ENCODE assay signal across 8 mouse cellular contexts in genomic region chr13:113615546-113615941, GRCm38 (mm10). TPM values are rescaled to one million over a fixed set of nuclear protein-coding genes. Genes with fewer than 3 reads are reported as not detected.
A peak's percentile ranks its signal among the peaks of the same experiment; 100 is the strongest.
DNase-seq lines count a peak whose midpoint lies in the region; ATAC-seq and TF ChIP-seq lines count a peak whose summit lies in the region.

No protein-coding gene starts in this region.

- H3K9me3 ChIP-seq in embryonic facial prominence, embryonic 10.5 days, result no peaks in the 10 kb centered on the region
- no peaks in the 10 kb centered on the region for H3K9me3 ChIP-seq in heart, postnatal 0 days (replicated peaks; ENCODE audit: control insufficient read depth, low read length)
- H3K9me3 ChIP-seq in liver, embryonic 12.5 days (replicated peaks), result no peaks in the 10 kb centered on the region
- H3K9me3 ChIP-seq in neural tube, embryonic 15.5 days (replicated peaks), result no peaks in the 10 kb centered on the region

- peak; percentile 14 for DNase-seq in thymus, adult 2 months
- no peak for DNase-seq in thymus, postnatal 10 days (ENCODE audit: low spot score in 2 of 2)
- peak; percentile 59 for DNase-seq in embryonic facial prominence, embryonic 10.5 days (ENCODE audit: low spot score)
- DNase-seq in heart, postnatal 0 days (ENCODE audit: low spot score), result peak; percentile 53
- DNase-seq in spleen, adult 12 weeks (ENCODE audit: low spot score), result no peak
- no peak for DNase-seq in frontal cortex, adult 2 months (ENCODE audit: extremely low spot score in 1 of 2, low spot score in 1 of 2)

- no peak for ATAC-seq in heart, postnatal 0 days (ENCODE audit: insufficient read depth, low read depth)
- ATAC-seq in liver, embryonic 12.5 days, result no peak
- ATAC-seq in neural tube, embryonic 15.5 days (ENCODE audit: low FRiP score), result no peak

- no peak overlapping the region for H3K27ac ChIP-seq in thymus, adult 2 months (ENCODE audit: control insufficient read depth, insufficient read depth, low read length)
- H3K27ac ChIP-seq in embryonic facial prominence, embryonic 10.5 days (replicated peaks), result peak overlapping the region; percentile 95
- H3K27ac ChIP-seq in heart, postnatal 0 days (ENCODE audit: low read depth), result peak overlapping the region; percentile 73
- peak overlapping the region; percentile 33; the same call in 1 of the 2 replicates for H3K27ac ChIP-seq in liver, embryonic 12.5 days
- H3K27ac ChIP-seq in neural tube, embryonic 15.5 days (replicated peaks), result peak overlapping the region; percentile 14

- no peaks in the 10 kb centered on the region for H3K36me3 ChIP-seq in thymus, adult 2 months (ENCODE audit: control insufficient read depth, insufficient read depth, low read length)
- H3K36me3 ChIP-seq in embryonic facial prominence, embryonic 10.5 days (replicated peaks), result peaks cover 30% of the 10 kb centered on the region
- no peaks in the 10 kb centered on the region for H3K36me3 ChIP-seq in heart, postnatal 0 days (replicated peaks; ENCODE audit: control insufficient read depth, insufficient read depth, low read length)
- H3K36me3 ChIP-seq in liver, embryonic 12.5 days, result peaks cover 24% of the 10 kb centered on the region
- H3K36me3 ChIP-seq in neural tube, embryonic 15.5 days, result no peaks in the 10 kb centered on the region

- TF ChIP-seq CTCF in thymus, adult 2 months (IDR thresholded peaks at IDR 0.05; ENCODE audit: borderline replicate concordance, control insufficient read depth, extremely low read depth, insufficient read depth, low read length, poor library complexity), result no peak
- TF ChIP-seq CTCF in heart, postnatal 0 days (IDR thresholded peaks at IDR 0.05; ENCODE audit: low read depth), result no peak

- H3K27me3 ChIP-seq in thymus, adult 2 months (ENCODE audit: control insufficient read depth, insufficient read depth, low read length), result no peaks in the 10 kb centered on the region
- no peaks in the 10 kb centered on the region for H3K27me3 ChIP-seq in embryonic facial prominence, embryonic 10.5 days (replicated peaks; ENCODE audit: low read depth, poor library complexity, severe bottlenecking)
- H3K27me3 ChIP-seq in heart, postnatal 0 days (ENCODE audit: control insufficient read depth, insufficient read depth, low read length), result no peaks in the 10 kb centered on the region
- H3K27me3 ChIP-seq in liver, embryonic 12.5 days (replicated peaks), result peaks cover 15% of the 10 kb centered on the region
- no peaks in the 10 kb centered on the region for H3K27me3 ChIP-seq in neural tube, embryonic 15.5 days (replicated peaks)

- H3K4me1 ChIP-seq in thymus, adult 2 months (replicated peaks; ENCODE audit: control insufficient read depth, insufficient read depth, low read length), result peaks cover 30% of the 10 kb centered on the region
- H3K4me1 ChIP-seq in embryonic facial prominence, embryonic 10.5 days, result peaks cover 85% of the 10 kb centered on the region
- H3K4me1 ChIP-seq in heart, postnatal 0 days (ENCODE audit: control insufficient read depth, insufficient read depth), result peaks cover 50% of the 10 kb centered on the region
- peaks cover 81% of the 10 kb centered on the region for H3K4me1 ChIP-seq in liver, embryonic 12.5 days
- peaks cover 66% of the 10 kb centered on the region for H3K4me1 ChIP-seq in neural tube, embryonic 15.5 days

- H3K4me3 ChIP-seq in thymus, adult 2 months (ENCODE audit: control insufficient read depth, insufficient read depth, low read length), result peak overlapping the region; percentile 32
- peak overlapping the region; percentile 92 for H3K4me3 ChIP-seq in embryonic facial prominence, embryonic 10.5 days
- peak overlapping the region; percentile 77 for H3K4me3 ChIP-seq in heart, postnatal 0 days (ENCODE audit: low read depth, low read length)
- peak overlapping the region; percentile 74 for H3K4me3 ChIP-seq in liver, embryonic 12.5 days
- peak overlapping the region; percentile 87 for H3K4me3 ChIP-seq in neural tube, embryonic 15.5 days (replicated peaks)

- WGBS in thymus, adult 2 months, result 12% methylated on average over 10 of the region's 10 CpGs
- 2% methylated on average over 10 of the region's 10 CpGs for WGBS in embryonic facial prominence, embryonic 10.5 days
- WGBS in heart, postnatal 0 days, result 0% methylated on average over 10 of the region's 10 CpGs
- WGBS in liver, embryonic 12.5 days (ENCODE audit: insufficient replicate concordance), result 2% methylated on average over 10 of the region's 10 CpGs
- WGBS in neural tube, embryonic 15.5 days, result 2% methylated on average over 10 of the region's 10 CpGs

- H3K4me2 ChIP-seq in heart, postnatal 0 days (ENCODE audit: low read depth, low read length), result peak overlapping the region; percentile 77
- peak overlapping the region; percentile 99 for H3K4me2 ChIP-seq in liver, embryonic 12.5 days
- H3K4me2 ChIP-seq in neural tube, embryonic 15.5 days, result peak overlapping the region; percentile 82

- H3K9ac ChIP-seq in heart, postnatal 0 days (replicated peaks; ENCODE audit: low read depth, low read length), result peak overlapping the region; percentile 78
- H3K9ac ChIP-seq in liver, embryonic 12.5 days, result peak overlapping the region; percentile 81; the same call in 1 of the 2 replicates
- H3K9ac ChIP-seq in neural tube, embryonic 15.5 days (replicated peaks), result peak overlapping the region; percentile 88

- TF ChIP-seq POLR2A in thymus, adult 2 months (IDR thresholded peaks at IDR 0.05; ENCODE audit: control insufficient read depth, extremely low read depth, insufficient read depth, low read length, poor library complexity), result no peak

- TF ChIP-seq EP300 in heart, postnatal 0 days (IDR thresholded peaks at IDR 0.05; ENCODE audit: low read depth), result no peak

RNA-seq across cellular contexts. Expression of gene Snx18, which starts 2.8 kb away (rescaled TPM):
- 15.6 and 21.0 TPM in 2 replicates for polyA plus RNA-seq in thymus, adult 2 months (2012; rRNA removed)
- polyA plus RNA-seq in embryonic facial prominence, embryonic 10.5 days (2016; fragmentation: Nextera tagmentation; extraction: Ambion mirVana), result 18.0 and 18.4 TPM in 2 replicates
- total RNA-seq in heart, postnatal 0 days (2014; rRNA removed; ENCODE audit: low replicate concordance), result 32.4 and 50.9 TPM in 2 replicates
- 9.2 and 9.8 TPM in 2 replicates for polyA plus RNA-seq in heart, postnatal 0 days (2015; fragmentation: Nextera tagmentation; extraction: Ambion mirVana)
- 12.3 and 12.8 TPM in 2 replicates for polyA plus RNA-seq in liver, embryonic 12.5 days (2016; fragmentation: Nextera tagmentation; extraction: Ambion mirVana)
- 9.9 and 12.3 TPM in 2 replicates for polyA plus RNA-seq in neural tube, embryonic 15.5 days (2015; fragmentation: Nextera tagmentation; extraction: Ambion mirVana)
- polyA plus RNA-seq in frontal cortex, adult 2 months (2012; rRNA removed), result 17.5 and 19.5 TPM in 2 replicates

RNA-seq across cellular contexts. Expression of gene Hspb3, which starts 47.9 kb away (rescaled TPM):
- 0.65 TPM in 1 of 2 replicates, not detected in the other for polyA plus RNA-seq in thymus, adult 2 months (2012; rRNA removed)
- 0.20 TPM in 1 of 2 replicates, not detected in the other for polyA plus RNA-seq in embryonic facial prominence, embryonic 10.5 days (2016; fragmentation: Nextera tagmentation; extraction: Ambion mirVana)
- 38.7 and 43.7 TPM in 2 replicates for total RNA-seq in heart, postnatal 0 days (2014; rRNA removed; ENCODE audit: low replicate concordance)
- 50.5 and 54.6 TPM in 2 replicates for polyA plus RNA-seq in heart, postnatal 0 days (2015; fragmentation: Nextera tagmentation; extraction: Ambion mirVana)
- 0.15 and 0.18 TPM in 2 replicates for polyA plus RNA-seq in liver, embryonic 12.5 days (2016; fragmentation: Nextera tagmentation; extraction: Ambion mirVana)
- polyA plus RNA-seq in neural tube, embryonic 15.5 days (2015; fragmentation: Nextera tagmentation; extraction: Ambion mirVana), result 0.49 and 1.8 TPM in 2 replicates
- 7.3 and 8.5 TPM in 2 replicates for polyA plus RNA-seq in frontal cortex, adult 2 months (2012; rRNA removed)

Comparison
In these comparisons a context has a peak if more than half of its experiments do, and no peak if none do; other contexts are left out.
1. DNase-seq: peak in thymus, adult 2 months (single experiment), embryonic facial prominence, embryonic 10.5 days (single experiment) and heart, postnatal 0 days (single experiment); none in thymus, postnatal 10 days (0 of 2), spleen, adult 12 weeks (single experiment) and frontal cortex, adult 2 months (0 of 2).
2. H3K4me3 ChIP-seq: peak in every context shown above with its lines; median percentile 92 in embryonic facial prominence, embryonic 10.5 days; 87 in neural tube, embryonic 15.5 days; 77 in heart, postnatal 0 days; 74 in liver, embryonic 12.5 days; 32 in thymus, adult 2 months.
3. Peak in every context shown above with its lines, with median percentiles within 50 percentile points of each other: H3K4me2 ChIP-seq and H3K9ac ChIP-seq.